Mouse (Mus musculus) heart, postnatal 0 days (tissue): Measurements from ENCODE around the gene Rbm28. TPM values are rescaled to one million over a fixed set of nuclear protein-coding genes. Genes with fewer than 3 reads are reported as not detected.

Experiments used
- ATAC-seq: fragments of 200-750 bp; cut with Nextera tagmentation; 2 replicates; pipeline ENCODE4 v1.8.0; 2017; ENCODE audit warnings: low read depth, moderate number of reproducible peaks, moderate library complexity; ENCODE audit not compliant: insufficient read depth
- DNase-seq: peaks from one replicate; pipeline ENCODE4 v3.0.0-alpha.2; 2016; ENCODE audit warnings: low spot score
- H3K27ac ChIP-seq: fragments of 300-500 bp; sonication (generic); 2 replicates; pipeline ENCODE4 v1.5.1; 2014; ENCODE audit warnings: low read depth, mild to moderate bottlenecking
- H3K27me3 ChIP-seq: fragments of 300-500 bp; sonication (generic); 2 replicates; pipeline ENCODE4 v1.6.1; 2014; ENCODE audit warnings: low read length, mixed read lengths; ENCODE audit not compliant: control insufficient read depth, insufficient read depth
- H3K36me3 ChIP-seq: fragments of 300-500 bp; sonication (generic); replicated peaks from 2 replicates; pipeline ENCODE4 v1.6.1; 2014; ENCODE audit warnings: low read length, mixed read lengths; ENCODE audit not compliant: control insufficient read depth, insufficient read depth
- H3K4me1 ChIP-seq: fragments of 300-500 bp; sonication (generic); 2 replicates; pipeline ENCODE4 v1.6.1; 2014; ENCODE audit warnings: antibody characterized with exemption; ENCODE audit not compliant: control insufficient read depth, insufficient read depth
- H3K4me2 ChIP-seq: fragments of 300-500 bp; sonication (generic); 2 replicates; pipeline ENCODE4 v1.6.1; 2014; ENCODE audit warnings: low read depth, mild to moderate bottlenecking, low read length, moderate library complexity
- H3K4me3 ChIP-seq: fragments of 300-500 bp; sonication (generic); 2 replicates; pipeline ENCODE4 v1.5.1; 2014; ENCODE audit warnings: low read depth, low read length
- H3K9ac ChIP-seq: fragments of 300-500 bp; sonication (generic); replicated peaks from 2 replicates; pipeline ENCODE4 v1.6.1; 2014; ENCODE audit warnings: low read depth, low read length, mixed read lengths
- H3K9me3 ChIP-seq: fragments of 300-500 bp; sonication (generic); replicated peaks from 2 replicates; pipeline ENCODE4 v1.6.1; 2016; ENCODE audit warnings: low read length; ENCODE audit not compliant: control insufficient read depth
- CTCF ChIP-seq: IDR thresholded peaks from 2 replicates; pipeline ENCODE4 v1.5.1; 2016; ENCODE audit warnings: antibody characterized with exemption, control low read depth, low read depth
- EP300 ChIP-seq: IDR thresholded peaks from 2 replicates; pipeline ENCODE4 v1.6.1; 2016; ENCODE audit warnings: antibody characterized with exemption, low read depth
- whole genome bisulfite sequencing: fragments of 180-500 bp; shearing (Covaris S2); extraction: QIAGEN DNeasy Blood & Tissue Kit; methylation state at CpG from one replicate; pipeline ENCODE4 v1.1.7; 2014; 5-methylcytosine and 5-hydroxymethylcytosine counted together
- polyA plus RNA-seq: library from polyadenylated mRNA; unstranded; fragments of >200 nt; fragmentation: Nextera tagmentation; extraction: Ambion mirVana; gene quantifications from 2 replicates; pipeline ENCODE4 v1.2.1, GENCODE M21; 2015
- total RNA-seq: library from RNA; depleted of rRNA; stranded (reverse); fragments of >200 nt; gene quantifications from 2 replicates; pipeline ENCODE4 v1.2.3, GENCODE M21; 2014; ENCODE audit warnings: low replicate concordance

Rbm28 gene
- total and polyA plus RNA-seq, 2 experiments from 2014 or later: 6.8 to 13.3 TPM

GRCm38 (mm10) chr6:29203861-29204585, 39.2 kb upstream of the Rbm28 start:
- no peak for DNase-seq
- peaks cover 37% of the 10 kb centered on the region; the same call in 1 of the 2 replicates for H3K36me3 ChIP-seq

DNA sequence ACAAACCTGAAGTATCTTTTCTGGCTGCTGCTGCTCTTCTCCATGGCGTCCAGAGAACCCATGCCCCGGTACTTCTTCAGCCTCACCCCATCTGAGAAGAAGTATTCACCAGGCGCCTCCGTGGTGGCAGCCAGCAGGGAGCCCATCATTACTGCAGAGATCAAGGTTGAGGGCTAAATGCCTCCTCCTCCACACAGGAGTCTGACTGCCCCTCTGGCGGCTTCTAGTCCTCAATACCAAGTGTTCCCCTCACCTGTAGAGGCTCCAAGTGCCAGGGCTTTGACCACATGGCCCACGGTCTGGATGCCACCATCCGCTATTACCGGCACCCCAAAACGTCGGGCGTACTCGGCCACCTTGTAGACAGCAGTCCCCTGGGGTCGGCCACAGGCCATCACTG, 38.3 kb upstream of the Rbm28 start:
- no peak for DNase-seq
- Histone ChIP-seq H3K27me3 (no peaks in the 10 kb centered on the region), H3K4me2 (no peak overlapping the region), H3K36me3 (peaks cover 37% of the 10 kb centered on the region; the same call in 1 of the 2 replicates), H3K4me3 (no peak overlapping the region), H3K9me3 (no peaks in the 10 kb centered on the region), H3K4me1 (no peaks in the 10 kb centered on the region), H3K9ac (no peak overlapping the region), H3K27ac (no peak overlapping the region)
- no peak for ATAC-seq
- WGBS: 89% methylated on average over 13 of the region's 13 CpGs
- TF ChIP-seq CTCF (no peak), EP300 (no peak)

More at GRCm38 (mm10) chr6:29203861-29204585, 39.2 kb upstream of the Rbm28 start:
- Histone ChIP-seq H3K9ac (no peak overlapping the region), H3K9me3 (no peaks in the 10 kb centered on the region), H3K4me1 (no peaks in the 10 kb centered on the region), H3K27me3 (no peaks in the 10 kb centered on the region), H3K27ac (no peak overlapping the region), H3K4me3 (no peak overlapping the region), H3K4me2 (no peak overlapping the region)
- TF ChIP-seq CTCF: no peak
- no peak for TF ChIP-seq EP300
- ATAC-seq: no peak
- WGBS: 83% methylated on average over 6 of the region's 6 CpGs

DNA sequence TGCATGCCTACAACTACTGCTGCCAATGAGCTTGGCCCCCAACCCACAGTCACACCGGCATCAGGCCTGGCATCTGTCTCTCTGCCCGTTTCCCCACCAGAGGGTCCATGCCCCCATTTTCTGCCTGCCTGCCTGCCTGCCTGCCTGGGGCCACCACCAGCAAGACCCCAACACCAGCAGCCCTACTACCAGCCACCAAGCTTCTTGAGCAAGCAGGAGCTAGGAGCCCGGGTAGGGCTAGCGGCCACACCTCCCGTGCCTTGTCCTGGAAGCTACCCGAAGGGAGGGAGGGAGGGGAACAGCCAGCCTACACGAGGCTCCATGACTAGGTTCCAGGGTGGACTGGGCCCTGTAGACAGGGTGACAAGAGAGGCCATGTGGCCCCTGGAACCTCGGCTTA, 37.2 kb upstream of the Rbm28 start:
- H3K4me2 ChIP-seq: no peak overlapping the region
- H3K4me1 ChIP-seq: no peaks in the 10 kb centered on the region
- no peak overlapping the region for H3K4me3 ChIP-seq
- H3K9ac ChIP-seq: no peak overlapping the region
- peaks cover 37% of the 10 kb centered on the region; the same call in 1 of the 2 replicates for H3K36me3 ChIP-seq
- no peak overlapping the region for H3K27ac ChIP-seq
- WGBS: 82% methylated on average over 8 of the region's 8 CpGs
- DNase-seq: no peak
- ATAC-seq: no peak
- no peak for TF ChIP-seq CTCF
- TF ChIP-seq EP300: no peak
- no peaks in the 10 kb centered on the region for H3K27me3 ChIP-seq
- no peaks in the 10 kb centered on the region for H3K9me3 ChIP-seq

DNA sequence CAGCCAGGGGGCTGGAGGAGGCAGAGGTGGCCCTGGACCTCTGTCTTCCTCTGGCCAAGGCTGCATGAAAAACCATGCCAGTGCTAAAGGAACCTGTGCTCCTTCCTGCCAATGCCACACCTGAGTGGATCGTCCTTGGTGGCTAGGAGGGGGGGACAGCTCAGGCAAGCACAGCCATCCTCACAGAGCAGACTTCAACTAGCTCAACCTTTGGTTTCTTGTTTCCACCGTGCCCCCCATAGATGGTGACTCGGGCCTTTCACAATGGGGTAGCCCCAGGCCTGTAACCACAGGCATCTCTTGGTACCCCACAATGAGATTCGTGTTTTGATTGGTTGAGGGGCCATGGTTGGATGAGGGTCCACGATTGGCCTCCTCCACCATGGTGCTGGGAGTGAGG, 36.5 kb upstream of the Rbm28 start:
- no peak for ATAC-seq
- no peak overlapping the region for H3K4me2 ChIP-seq
- H3K4me1 ChIP-seq: no peaks in the 10 kb centered on the region
- DNase-seq: no peak
- H3K9ac ChIP-seq: no peak overlapping the region
- TF ChIP-seq EP300 (no peak), CTCF (no peak)
- H3K36me3 ChIP-seq: peaks cover 32% of the 10 kb centered on the region; the same call in 1 of the 2 replicates
- H3K9me3 ChIP-seq: no peaks in the 10 kb centered on the region
- no peaks in the 10 kb centered on the region for H3K27me3 ChIP-seq
- H3K4me3 ChIP-seq: no peak overlapping the region
- H3K27ac ChIP-seq: no peak overlapping the region
- WGBS: 84% methylated on average over 5 of the region's 5 CpGs

DNA sequence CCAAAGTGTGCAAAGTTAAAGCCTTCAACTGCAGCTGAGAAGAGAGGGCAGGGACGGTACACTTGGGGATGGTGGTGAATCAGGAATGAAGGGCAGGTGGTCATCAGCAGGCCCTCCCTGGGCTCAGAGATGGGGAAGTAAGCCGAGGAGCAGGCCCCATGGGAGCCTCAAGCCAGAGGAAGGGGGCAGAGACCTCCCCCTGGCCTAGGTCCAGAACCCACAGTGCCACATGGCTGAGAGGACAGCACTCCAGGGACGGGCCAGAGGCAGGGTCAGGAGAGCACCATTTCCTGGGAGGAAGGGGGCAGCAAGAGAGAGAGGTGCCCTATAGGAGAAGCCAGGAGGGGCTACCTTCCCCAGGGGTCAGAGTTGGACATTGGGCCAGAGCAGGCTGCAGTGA, 35.7 kb upstream of the Rbm28 start:
- Histone ChIP-seq H3K27ac (no peak overlapping the region), H3K4me1 (0 out of 2 replicates have a peak, but pooled peaks cover 3% of the 10 kb centered on the region), H3K4me2 (no peak overlapping the region), H3K36me3 (peaks cover 26% of the 10 kb centered on the region; the same call in 1 of the 2 replicates), H3K9me3 (no peaks in the 10 kb centered on the region), H3K27me3 (no peaks in the 10 kb centered on the region), H3K9ac (no peak overlapping the region), H3K4me3 (no peak overlapping the region)
- TF ChIP-seq CTCF (no peak), EP300 (no peak)
- ATAC-seq (no peak), DNase-seq (no peak)
- WGBS: 46% methylated on average over 3 of the region's 3 CpGs
